Comparison of ENCODE assay signal across 9 mouse cellular contexts in genomic region chr5:143525454-143526225, GRCm38 (mm10). TPM values are rescaled to one million over a fixed set of nuclear protein-coding genes. Genes with fewer than 3 reads are reported as not detected.
A peak's percentile ranks its signal among the peaks of the same experiment; 100 is the strongest.
DNase-seq lines count a peak whose midpoint lies in the region; ATAC-seq and TF ChIP-seq lines count a peak whose summit lies in the region.
"Had no signal": no experiment of that assay in that cellular context is flagged by ENCODE, and none has a peak within 500 bp of the region (broad histone marks: within the 10 kb centered on the region; RNA-seq: fewer than 3 reads in every experiment).

No protein-coding gene starts in this region.

- peak overlapping the region; percentile 98 for H3K9ac ChIP-seq in CH12.LX (ENCODE audit: insufficient read depth, low read depth)
- H3K9ac ChIP-seq in heart, postnatal 0 days (replicated peaks; ENCODE audit: low read depth, low read length), result peak overlapping the region; percentile 46
- peak overlapping the region; percentile 96 for H3K9ac ChIP-seq in liver, embryonic 16.5 days (ENCODE audit: low read depth, low read length)

- no peak overlapping the region for H3K27ac ChIP-seq in CH12.LX (ENCODE audit: insufficient read depth, low read depth)
- 0 out of 2 replicates have a peak overlapping the region, but pooled peaks have one; percentile 5 for H3K27ac ChIP-seq in heart, postnatal 0 days (ENCODE audit: low read depth)
- 0 out of 2 replicates have a peak overlapping the region, but pooled peaks have one; percentile 16 for H3K27ac ChIP-seq in liver, embryonic 16.5 days (ENCODE audit: low read length)

- 36% methylated on average over 7 of the region's 7 CpGs for WGBS in heart, postnatal 0 days
- WGBS in liver, embryonic 16.5 days (ENCODE audit: insufficient replicate concordance), result 49% methylated on average over 7 of the region's 7 CpGs

- H3K36me3 ChIP-seq in erythroblast, embryonic 14.5 days (ENCODE audit: control insufficient read depth), result peaks cover 48% of the 10 kb centered on the region
- H3K36me3 ChIP-seq in CH12.LX (replicated peaks in 1 of 2; ENCODE audit: control insufficient read depth in 1 of 2, insufficient read depth in 1 of 2, low read length in 1 of 2), result peaks cover 3 to 39% of the 10 kb centered on the region in 2 experiments
- 0 out of 2 replicates have a peak, but pooled peaks cover 4% of the 10 kb centered on the region for H3K36me3 ChIP-seq in heart, postnatal 0 days (replicated peaks; ENCODE audit: control insufficient read depth, insufficient read depth, low read length)
- 0 out of 2 replicates have a peak, but pooled peaks cover 3% of the 10 kb centered on the region for H3K36me3 ChIP-seq in liver, embryonic 16.5 days (ENCODE audit: control insufficient read depth, insufficient read depth)

- H3K9me3 ChIP-seq in erythroblast, embryonic 14.5 days (ENCODE audit: control insufficient read depth, low read length), result no peaks in the 10 kb centered on the region
- no peaks in the 10 kb centered on the region for H3K9me3 ChIP-seq in CH12.LX (replicated peaks; ENCODE audit: low read length)
- no peaks in the 10 kb centered on the region for H3K9me3 ChIP-seq in heart, postnatal 0 days (replicated peaks; ENCODE audit: control insufficient read depth, low read length)
- H3K9me3 ChIP-seq in liver, embryonic 16.5 days (replicated peaks; ENCODE audit: control insufficient read depth, low read length), result no peaks in the 10 kb centered on the region

- no peak for TF ChIP-seq POLR2A in CH12.LX (IDR thresholded peaks at IDR 0.05; ENCODE audit: low read depth, low read length)

- no peaks in the 10 kb centered on the region for H3K27me3 ChIP-seq in erythroblast, embryonic 14.5 days (ENCODE audit: control insufficient read depth)
- no peaks in the 10 kb centered on the region for H3K27me3 ChIP-seq in CH12.LX (replicated peaks)
- H3K27me3 ChIP-seq in heart, postnatal 0 days (ENCODE audit: control insufficient read depth, insufficient read depth, low read length), result no peaks in the 10 kb centered on the region
- H3K27me3 ChIP-seq in liver, embryonic 16.5 days (ENCODE audit: control insufficient read depth, insufficient read depth, low read depth, low read length), result no peaks in the 10 kb centered on the region

- no peak for TF ChIP-seq EP300 in CH12.LX (IDR thresholded peaks at IDR 0.05; ENCODE audit: low read length)
- no peak for TF ChIP-seq EP300 in heart, postnatal 0 days (IDR thresholded peaks at IDR 0.05; ENCODE audit: low read depth)

- peaks cover 73% of the 10 kb centered on the region for H3K4me1 ChIP-seq in erythroblast, embryonic 14.5 days (ENCODE audit: control insufficient read depth)
- H3K4me1 ChIP-seq in CH12.LX (ENCODE audit: control insufficient read depth in 1 of 2, insufficient read depth in 2 of 2), result peaks cover 11 to 30% of the 10 kb centered on the region in 2 experiments
- peaks cover 32% of the 10 kb centered on the region for H3K4me1 ChIP-seq in heart, postnatal 0 days (ENCODE audit: control insufficient read depth, insufficient read depth)
- peaks cover 53% of the 10 kb centered on the region for H3K4me1 ChIP-seq in liver, embryonic 16.5 days (ENCODE audit: control insufficient read depth, low read depth, low read length)

- no peak for ATAC-seq in erythroblast, adult 5-6 weeks (replicated peaks; ENCODE audit: low FRiP score, poor library complexity, severe bottlenecking)
- ATAC-seq in heart, postnatal 0 days (ENCODE audit: insufficient read depth, low read depth), result no peak
- ATAC-seq in liver, embryonic 16.5 days (ENCODE audit: low read depth), result no peak

- peak overlapping the region; percentile 88 for H3K4me2 ChIP-seq in CH12.LX (ENCODE audit: insufficient read depth, low read depth, poor library complexity, severe bottlenecking)
- peak overlapping the region; percentile 72 for H3K4me2 ChIP-seq in heart, postnatal 0 days (ENCODE audit: low read depth, low read length)
- peak overlapping the region; percentile 98 for H3K4me2 ChIP-seq in liver, embryonic 16.5 days (ENCODE audit: low read depth, low read length)

- H3K4me3 ChIP-seq in erythroblast, embryonic 14.5 days (replicated peaks), result peak overlapping the region; percentile 96
- peak overlapping the region in 2 of 3 experiments; percentile 33 to 82 for H3K4me3 ChIP-seq in CH12.LX (replicated peaks in 1 of 3; ENCODE audit: low read depth in 2 of 3, low read length in 2 of 3, poor library complexity in 1 of 3)
- peak overlapping the region; percentile 99 for H3K4me3 ChIP-seq in heart, postnatal 0 days (ENCODE audit: low read depth, low read length)
- peak overlapping the region; percentile 87 for H3K4me3 ChIP-seq in liver, embryonic 16.5 days (ENCODE audit: low read depth, low read length)

- no peak for TF ChIP-seq CTCF in CH12.LX (conservative IDR thresholded peaks at IDR 0.05 in 1 of 2, IDR thresholded peaks at IDR 0.05 in 1 of 2; ENCODE audit: low read depth in 2 of 2, low read length in 2 of 2)
- no peak for TF ChIP-seq CTCF in heart, postnatal 0 days (IDR thresholded peaks at IDR 0.05; ENCODE audit: low read depth)

- in situ Hi-C loops in CH12.LX (cut with MboI; ENCODE audit: low pct_ligation_motif_present, low pct_unique_long_range_greater_than_20kb, low sequenced_read_pairs), result no loop called here

- dilution Hi-C loops in CH12.LX (cut with MboI; ENCODE audit: extremely low pct_ligation_motif_present, extremely low pct_unique_long_range_greater_than_20kb, low sequenced_read_pairs), result no loop called here

- peaks cover 71% of the 10 kb centered on the region for H3K79me2 ChIP-seq in CH12.LX (replicated peaks; ENCODE audit: control insufficient read depth, extremely low read depth, insufficient read depth, poor library complexity, severe bottlenecking)

- no peak for TF ChIP-seq RAD21 in CH12.LX (IDR thresholded peaks at IDR 0.05; ENCODE audit: low read depth, low read length)

- no peak for DNase-seq in CH12.LX (ENCODE audit: extremely low read depth)
- no peak for DNase-seq in heart, postnatal 0 days (ENCODE audit: low spot score)
- no peak for DNase-seq in frontal cortex, postnatal 14 days (ENCODE audit: low spot score in 2 of 2)
- no peak for DNase-seq in spleen, postnatal 14 days (ENCODE audit: low spot score in 2 of 2)
- DNase-seq in embryo, embryonic 11 days, result no peak
- DNase-seq: right cerebral cortex, postnatal 25 days had no signal

TF ChIP-seq in CH12.LX, 34 proteins besides CTCF, POLR2A, EP300 and RAD21:
- TF ChIP-seq MYC (IDR thresholded peaks at IDR 0.05; ENCODE audit: low read depth, low read length), result no peak
- 0 out of 2 replicates have a peak, but pooled peaks have one; percentile 22 for TF ChIP-seq BHLHE40 (IDR thresholded peaks at IDR 0.05; ENCODE audit: low read depth, low read length)

RNA-seq across cellular contexts. Expression of gene Rac1, which starts 2.2 kb away (rescaled TPM):
- polyA plus RNA-seq in erythroblast, embryonic 14.5 days (2012), result 7.6 and 8.1 TPM in 2 replicates
- total RNA-seq in erythroblast, adult 5-6 weeks (2015; ENCODE audit: low replicate concordance), result 122 and 144 TPM in 2 replicates
- 42.5 and 72.4 TPM in 2 replicates for total RNA-seq in erythroblast, adult 5-6 weeks (2017; ENCODE audit: low replicate concordance)
- 138 and 144 TPM in 2 replicates for total RNA-seq in CH12.LX (2012; rRNA removed)
- total RNA-seq in CH12.LX (2014; rRNA removed), result 199 and 201 TPM in 2 replicates
- polyA plus RNA-seq in CH12.LX (2012; ENCODE audit: insufficient read length, low read depth), result 222 and 256 TPM in 2 replicates
- 135 and 194 TPM in 2 replicates for total RNA-seq in heart, postnatal 0 days (2014; rRNA removed; ENCODE audit: low replicate concordance)
- 241 and 249 TPM in 2 replicates for polyA plus RNA-seq in heart, postnatal 0 days (2015; fragmentation: Nextera tagmentation; extraction: Ambion mirVana)
- 104 and 135 TPM in 2 replicates for polyA plus RNA-seq in liver, embryonic 16.5 days (2015; fragmentation: Nextera tagmentation; extraction: Ambion mirVana)

Comparison
In these comparisons a context has a peak if more than half of its experiments do, and no peak if none do; other contexts are left out.
1. H3K9ac ChIP-seq: peak in every context shown above with its lines; median percentile 98 in CH12.LX; 96 in liver, embryonic 16.5 days; 46 in heart, postnatal 0 days.
2. RNA of gene Rac1, which starts 2.2 kb away (polyA plus RNA-seq): 241 to 249 TPM in heart, postnatal 0 days, 222 to 256 TPM in CH12.LX and 104 to 135 TPM in liver, embryonic 16.5 days; 7.6 to 8.1 TPM in erythroblast, embryonic 14.5 days; every median in the first group is over 10 times any median in the second.
3. Peak in every context shown above with its lines, with median percentiles within 50 percentile points of each other: H3K4me3 ChIP-seq and H3K4me2 ChIP-seq.